Mouse (Mus musculus): ENCODE measurements around the gene Tmem8b. TPM values are rescaled to one million over a fixed set of nuclear protein-coding genes. Genes with fewer than 3 reads are reported as not detected.

Tmem8b gene
- polyA plus RNA-seq, 1 experiment = 17.3 TPM

DNA sequence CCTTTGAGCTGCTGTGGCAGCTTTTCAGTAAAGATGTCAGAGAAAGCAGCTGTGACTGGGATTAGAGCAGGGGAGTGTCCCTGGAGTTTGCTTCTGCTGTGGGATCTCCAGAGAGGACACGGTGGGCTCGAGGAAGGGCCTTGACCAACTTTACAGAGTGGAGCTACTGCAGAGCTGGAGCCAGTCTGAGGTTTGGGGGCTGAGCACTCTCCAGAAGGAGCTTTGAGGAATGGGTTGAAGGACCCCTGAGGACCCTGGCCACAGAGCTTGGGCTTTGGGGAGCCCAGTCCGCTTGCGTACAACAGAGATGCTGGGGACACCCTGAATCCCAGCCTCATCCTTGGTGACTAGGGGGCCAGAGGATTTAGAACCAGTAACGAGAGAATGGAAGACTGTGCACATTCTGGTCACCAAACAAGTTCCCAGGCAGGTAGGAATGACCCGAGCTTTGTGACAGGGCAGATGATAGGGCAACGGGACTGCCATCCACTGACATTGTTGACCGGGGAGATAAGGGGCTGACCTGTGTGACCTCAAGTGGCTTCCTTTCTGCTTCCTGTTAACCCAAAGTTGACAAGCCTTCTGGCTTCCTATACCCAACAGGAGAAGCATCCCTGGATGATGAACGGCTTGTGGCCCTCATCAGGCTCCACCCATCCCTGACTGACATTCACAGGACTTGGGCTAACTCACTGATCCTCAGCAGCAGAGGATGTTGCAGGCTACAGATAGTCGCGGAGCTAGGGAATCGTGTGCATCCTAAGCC is 57.6 kb downstream of the Tmem8b start:
- WGBS = 41% methylated on average over 12 of the region's 12 CpGs

GRCm38 (mm10) chr4:43726995-43727394 is 58.2 kb downstream of the Tmem8b start, which contains the start of gene Hrct1:
Gene Hrct1 (plus strand): TSS chr4:43727188.
- Histone ChIP-seq H3K4me3 (replicated peaks; ENCODE audit: extremely low read depth, low read depth, low read length) (no peak within 1 kb of the TSS), H3K4me1 (ENCODE audit: control insufficient read depth, insufficient read depth, low read length) (peaks cover 35% of the 10 kb centered on the region)
- peak; percentile 83 for DNase-seq
- no peak for TF ChIP-seq CTCF (IDR thresholded peaks at IDR 0.05; ENCODE audit: insufficient read depth, low read length)
- peak; percentile 68; the same call in 1 of the 2 replicates for TF ChIP-seq POLR2A (IDR thresholded peaks at IDR 0.05; ENCODE audit: borderline replicate concordance, extremely low read depth, low read depth, low read length)
- WGBS = 26% methylated on average over 3 of the region's 3 CpGs

More for the DNA sequence above, 57.6 kb downstream of the Tmem8b start:
- peaks cover 35% of the 10 kb centered on the region for H3K4me1 ChIP-seq (ENCODE audit: control insufficient read depth, insufficient read depth, low read length)
- H3K4me3 ChIP-seq (replicated peaks; ENCODE audit: extremely low read depth, low read depth, low read length) = no peak overlapping the region
- no peak for DNase-seq
- TF ChIP-seq CTCF (IDR thresholded peaks at IDR 0.05; ENCODE audit: insufficient read depth, low read length) (no peak), POLR2A (IDR thresholded peaks at IDR 0.05; ENCODE audit: borderline replicate concordance, extremely low read depth, low read depth, low read length) (peak; percentile 14; the same call in 1 of the 2 replicates)

DNA sequence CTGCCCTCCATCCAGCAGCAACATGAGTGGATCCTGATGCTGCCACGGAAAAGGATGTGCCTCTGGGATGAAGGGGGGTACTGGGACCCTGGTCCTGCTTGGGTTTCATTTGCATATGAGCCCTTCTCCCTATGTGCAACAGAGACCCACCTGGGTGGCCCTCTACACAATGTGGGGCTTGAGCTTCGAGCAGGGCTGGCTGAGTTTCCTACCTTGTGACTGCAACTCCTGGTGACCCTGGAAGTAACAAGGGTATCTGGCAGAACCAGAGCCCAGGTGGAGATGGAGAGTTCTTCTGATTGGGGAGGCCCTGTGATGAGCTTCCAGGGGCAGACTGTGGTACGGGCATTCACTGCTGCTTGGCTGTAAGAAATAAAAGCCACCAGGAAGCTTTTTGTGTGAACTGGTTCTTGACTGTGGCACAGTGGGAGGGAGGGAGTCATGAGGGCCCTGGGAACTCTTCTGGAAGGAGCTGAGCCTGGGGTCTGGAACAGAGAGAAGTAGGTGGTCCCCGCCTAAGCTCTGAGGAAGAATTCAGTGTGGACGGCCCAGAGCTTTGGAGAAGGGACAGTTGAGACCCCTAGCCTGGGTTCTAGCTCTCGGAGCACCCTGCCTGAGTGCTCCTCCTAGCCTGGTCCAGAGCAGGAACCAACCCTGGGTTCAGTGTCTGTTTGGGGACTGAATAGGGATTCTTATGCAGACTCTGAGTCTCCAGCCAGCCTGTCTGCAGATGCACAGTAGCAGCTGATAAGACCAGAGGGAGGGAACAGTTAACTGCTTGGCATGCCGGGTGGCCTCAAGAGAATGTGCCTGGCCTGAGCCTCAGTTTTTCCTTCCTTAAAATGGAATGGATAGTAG is 59.2 kb downstream of the Tmem8b start:
- 63% methylated on average over 7 of the region's 7 CpGs for WGBS
- H3K4me1 ChIP-seq (ENCODE audit: control insufficient read depth, insufficient read depth, low read length) = peaks cover 35% of the 10 kb centered on the region
- TF ChIP-seq POLR2A (IDR thresholded peaks at IDR 0.05; ENCODE audit: borderline replicate concordance, extremely low read depth, low read depth, low read length) (no peak), CTCF (IDR thresholded peaks at IDR 0.05; ENCODE audit: insufficient read depth, low read length) (no peak)
- peak; percentile 46 for DNase-seq
- H3K4me3 ChIP-seq (replicated peaks; ENCODE audit: extremely low read depth, low read depth, low read length) = no peak overlapping the region

DNA sequence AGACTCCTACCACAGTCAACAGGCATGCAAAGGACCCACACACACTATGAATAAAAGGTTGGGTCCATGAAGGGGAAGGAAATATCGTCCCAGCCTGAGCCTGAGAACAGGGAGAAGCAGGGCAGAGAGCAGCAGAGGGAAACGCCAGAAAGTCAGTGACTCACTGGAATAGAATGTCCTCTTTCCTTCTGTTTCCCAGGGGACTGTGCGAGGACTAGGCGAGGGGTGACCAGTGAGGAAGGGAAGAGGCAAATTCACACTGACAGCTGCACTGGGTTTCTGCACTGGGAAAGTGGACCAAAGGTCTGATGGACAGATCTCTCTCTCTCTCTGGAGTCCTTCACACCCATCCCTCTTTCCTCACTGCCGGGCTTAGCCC is 59.8 kb downstream of the Tmem8b start:
- WGBS = 10% methylated on average over 5 of the region's 5 CpGs
- TF ChIP-seq POLR2A (IDR thresholded peaks at IDR 0.05; ENCODE audit: borderline replicate concordance, extremely low read depth, low read depth, low read length) (peak; percentile 57; the same call in 1 of the 2 replicates), CTCF (IDR thresholded peaks at IDR 0.05; ENCODE audit: insufficient read depth, low read length) (no peak)
- H3K4me3 ChIP-seq (replicated peaks; ENCODE audit: extremely low read depth, low read depth, low read length) = no peak overlapping the region
- DNase-seq = peak; percentile 60
- peaks cover 35% of the 10 kb centered on the region for H3K4me1 ChIP-seq (ENCODE audit: control insufficient read depth, insufficient read depth, low read length)

DNA sequence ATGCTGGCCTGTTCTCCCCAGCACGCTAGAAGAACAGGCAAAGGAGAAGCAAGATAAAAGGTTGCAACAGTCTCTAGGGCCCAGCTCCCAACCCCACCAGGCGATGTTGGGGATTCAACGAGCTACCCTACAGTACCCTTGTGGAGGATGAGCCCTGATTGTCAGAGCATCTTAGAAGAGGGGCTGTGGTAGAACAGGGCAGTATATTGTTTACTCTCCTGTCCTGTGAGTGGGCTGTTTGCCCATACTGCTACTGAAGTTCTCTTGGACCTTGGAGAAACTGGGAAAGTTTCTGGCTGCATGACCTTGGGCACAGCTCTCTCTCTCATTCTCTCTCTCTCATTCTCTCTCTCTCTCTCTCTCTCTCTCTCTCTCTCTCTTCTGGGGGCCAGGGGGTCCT is 60.4 kb downstream of the Tmem8b start:
- Histone ChIP-seq H3K4me3 (replicated peaks; ENCODE audit: extremely low read depth, low read depth, low read length) (no peak overlapping the region), H3K4me1 (ENCODE audit: control insufficient read depth, insufficient read depth, low read length) (peaks cover 35% of the 10 kb centered on the region)
- 28% methylated on average over 3 of the region's 3 CpGs for WGBS
- TF ChIP-seq CTCF (IDR thresholded peaks at IDR 0.05; ENCODE audit: insufficient read depth, low read length) = no peak
- TF ChIP-seq POLR2A (IDR thresholded peaks at IDR 0.05; ENCODE audit: borderline replicate concordance, extremely low read depth, low read depth, low read length) = no peak
- no peak for DNase-seq

DNA sequence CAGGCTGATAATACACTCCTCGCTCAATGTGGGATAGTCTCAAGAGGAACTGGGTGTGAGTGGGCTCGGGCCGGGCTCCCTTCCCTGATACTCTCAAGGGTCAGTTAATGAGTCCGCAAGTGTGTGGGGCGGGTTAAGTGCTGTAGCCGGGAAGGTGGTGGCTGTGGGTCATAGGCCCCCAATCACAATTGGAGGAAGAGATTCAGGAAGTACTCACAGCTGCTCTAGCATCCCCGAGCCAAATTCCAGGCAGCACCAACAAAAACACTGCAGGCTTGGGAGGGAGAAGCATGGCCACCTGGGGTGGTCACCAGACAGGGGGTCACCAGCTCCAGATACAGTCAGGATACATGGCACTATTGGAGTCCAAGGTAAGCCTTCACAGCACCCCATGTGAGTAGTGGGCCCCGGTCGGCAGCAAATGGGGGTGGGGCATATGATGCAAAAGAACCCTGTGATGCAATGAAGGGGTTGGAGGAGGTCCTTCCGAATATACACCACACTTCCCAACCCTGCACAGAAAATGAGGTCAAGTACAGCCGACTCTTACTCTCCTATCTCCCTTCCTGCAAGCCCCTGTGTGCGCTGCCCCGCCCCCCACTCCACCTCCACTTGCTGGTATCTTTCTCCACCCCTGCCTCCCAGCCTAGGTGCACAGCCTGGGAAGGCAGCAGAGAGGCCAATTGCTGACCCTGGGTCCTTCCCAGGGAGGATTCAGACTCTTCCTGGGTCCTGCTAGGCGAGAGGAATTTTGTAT is 61.2 kb downstream of the Tmem8b start, which contains the start of gene Spaar:
Gene Spaar (plus strand): TSS at position 241 of the 757 bp plus-strand sequence.
- H3K4me1 ChIP-seq (ENCODE audit: control insufficient read depth, insufficient read depth, low read length) = peaks cover 35% of the 10 kb centered on the region
- no peak; the same call in 1 of the 2 replicates for TF ChIP-seq POLR2A (IDR thresholded peaks at IDR 0.05; ENCODE audit: borderline replicate concordance, extremely low read depth, low read depth, low read length)
- no peak for TF ChIP-seq CTCF (IDR thresholded peaks at IDR 0.05; ENCODE audit: insufficient read depth, low read length)
- H3K4me3 ChIP-seq (replicated peaks; ENCODE audit: extremely low read depth, low read depth, low read length) = no peak within 1 kb of the TSS
- 16% methylated on average over 14 of the region's 14 CpGs for WGBS
- DNase-seq = peak; percentile 77

DNA sequence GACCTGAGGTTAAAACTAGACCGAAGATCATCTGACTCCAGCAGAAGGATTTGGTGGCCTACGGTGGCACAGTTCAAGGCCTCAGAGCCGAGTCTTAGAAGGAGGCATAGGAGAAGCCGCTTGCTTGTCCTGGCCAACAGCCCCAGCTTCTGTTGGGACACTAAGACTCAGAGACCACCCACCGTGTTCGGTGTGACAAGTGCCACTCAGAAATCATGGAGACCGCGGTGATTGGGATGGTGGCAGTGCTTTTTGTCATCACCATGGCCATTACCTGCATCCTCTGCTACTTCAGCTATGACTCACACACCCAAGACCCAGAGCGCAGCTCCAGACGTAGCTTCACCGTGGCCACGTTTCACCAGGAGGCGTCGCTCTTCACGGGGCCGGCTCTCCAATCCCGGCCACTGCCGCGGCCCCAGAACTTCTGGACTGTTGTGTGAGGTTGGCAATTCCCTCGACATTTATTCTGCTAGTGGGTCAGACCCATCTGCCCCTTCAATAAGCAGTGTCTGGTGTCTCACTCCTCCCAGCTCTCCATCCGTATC is 62.1 kb downstream of the Tmem8b start:
- DNase-seq = peak; percentile 48
- Histone ChIP-seq H3K4me1 (ENCODE audit: control insufficient read depth, insufficient read depth, low read length) (peaks cover 35% of the 10 kb centered on the region), H3K4me3 (replicated peaks; ENCODE audit: extremely low read depth, low read depth, low read length) (no peak overlapping the region)
- TF ChIP-seq CTCF (IDR thresholded peaks at IDR 0.05; ENCODE audit: insufficient read depth, low read length) = 0 out of 2 replicates have a peak, but pooled peaks have one; percentile 16
- TF ChIP-seq POLR2A (IDR thresholded peaks at IDR 0.05; ENCODE audit: borderline replicate concordance, extremely low read depth, low read depth, low read length) = no peak
- 52% methylated on average over 21 of the region's 21 CpGs for WGBS

GRCm38 (mm10) chr4:43732171-43732570 is 63.4 kb downstream of the Tmem8b start:
- Histone ChIP-seq H3K4me3 (replicated peaks; ENCODE audit: extremely low read depth, low read depth, low read length) (no peak overlapping the region), H3K4me1 (ENCODE audit: control insufficient read depth, insufficient read depth, low read length) (peaks cover 31% of the 10 kb centered on the region)
- no peak for DNase-seq
- TF ChIP-seq POLR2A (IDR thresholded peaks at IDR 0.05; ENCODE audit: borderline replicate concordance, extremely low read depth, low read depth, low read length) = no peak
- no peak for TF ChIP-seq CTCF (IDR thresholded peaks at IDR 0.05; ENCODE audit: insufficient read depth, low read length)
- 5% methylated on average over 1 of the region's 1 CpGs for WGBS
